Mouse (Mus musculus): ENCODE data around the gene Rabgef1. TPM values are rescaled to one million over a fixed set of nuclear protein-coding genes. Genes with fewer than 3 reads are reported as not detected.
A peak's percentile ranks its signal among the peaks of the same experiment; 100 is the strongest.
"Not testable (repeated sequence)": the region's sequence is repeated elsewhere in the genome, so short reads cannot be mapped to it uniquely, and the experiment has no call there.

Gene Rabgef1
- polyA plus RNA-seq, 1 experiment from 2014 or later: 19.3 TPM

GRCm38 (mm10) chr5:130241426-130241825, 69.8 kb downstream of the Rabgef1 start:
- Histone ChIP-seq H3K27me3 (no peaks in the 10 kb centered on the region), H3K9me3 (replicated peaks) (no peaks in the 10 kb centered on the region), H3K9ac (no peak overlapping the region), H3K4me2 (no peak overlapping the region), H3K4me1 (replicated peaks) (no peaks in the 10 kb centered on the region), H3K36me3 (peaks cover 87% of the 10 kb centered on the region), H3K4me3 (no peak overlapping the region), H3K27ac (no peak overlapping the region)
- WGBS: 83% methylated on average over 12 of the region's 12 CpGs
- ATAC-seq (replicated peaks; ENCODE audit: insufficient number of reproducible peaks, insufficient read depth, low FRiP score, low read depth): no peak

GRCm38 (mm10) chr5:130247823-130248222, 76.2 kb downstream of the Rabgef1 start:
- Histone ChIP-seq H3K36me3 (peaks cover 92% of the 10 kb centered on the region), H3K27ac (no peak overlapping the region), H3K4me3 (no peak overlapping the region), H3K27me3 (no peaks in the 10 kb centered on the region), H3K9me3 (replicated peaks) (no peaks in the 10 kb centered on the region), H3K9ac (no peak overlapping the region), H3K4me2 (no peak overlapping the region), H3K4me1 (replicated peaks) (no peaks in the 10 kb centered on the region)
- WGBS: 63% methylated on average over 5 of the region's 5 CpGs
- no peak for ATAC-seq (replicated peaks; ENCODE audit: insufficient number of reproducible peaks, insufficient read depth, low FRiP score, low read depth)

GRCm38 (mm10) chr5:130254164-130255016, 82.8 kb downstream of the Rabgef1 start:
- ATAC-seq (replicated peaks; ENCODE audit: insufficient number of reproducible peaks, insufficient read depth, low FRiP score, low read depth): no peak
- no peaks in the 10 kb centered on the region for H3K9me3 ChIP-seq (replicated peaks)
- peak overlapping the region; percentile 71 for H3K4me2 ChIP-seq
- peak overlapping the region; percentile 94 for H3K27ac ChIP-seq
- peaks cover 10% of the 10 kb centered on the region for H3K4me1 ChIP-seq (replicated peaks)
- peak overlapping the region; percentile 80 for H3K9ac ChIP-seq
- peak overlapping the region; percentile 87 for H3K4me3 ChIP-seq
- peaks cover 42% of the 10 kb centered on the region for H3K36me3 ChIP-seq
- 8% methylated on average over 19 of the region's 19 CpGs for WGBS
- no peaks in the 10 kb centered on the region for H3K27me3 ChIP-seq

GRCm38 (mm10) chr5:130255017-130255720, 83.6 kb downstream of the Rabgef1 start, which contains the start of the genes Sbds and Tyw1:
Sbds (minus strand) TSS chr5:130255530.
Tyw1 (plus strand) TSS chr5:130255619.
- ATAC-seq (replicated peaks; ENCODE audit: insufficient number of reproducible peaks, insufficient read depth, low FRiP score, low read depth): peak; percentile 89
- under 1% methylated on average over 52 of the region's 52 CpGs for WGBS
- Histone ChIP-seq H3K27ac (peak within 1 kb of the TSS; percentile 94), H3K9ac (peak within 1 kb of the TSS; percentile 80), H3K4me2 (peak within 1 kb of the TSS; percentile 71), H3K27me3 (no peaks in the 10 kb centered on the region), H3K4me1 (replicated peaks) (peaks cover 10% of the 10 kb centered on the region), H3K36me3 (peaks cover 34% of the 10 kb centered on the region), H3K9me3 (replicated peaks) (no peaks in the 10 kb centered on the region), H3K4me3 (peak within 1 kb of the TSS; percentile 87)

GRCm38 (mm10) chr5:130255799-130256525, 84.4 kb downstream of the Rabgef1 start:
- not testable (repeated sequence) for ATAC-seq (replicated peaks; ENCODE audit: insufficient number of reproducible peaks, insufficient read depth, low FRiP score, low read depth); H3K9me3 ChIP-seq (replicated peaks); H3K27me3 ChIP-seq
- WGBS: 23% methylated on average over 20 of the region's 20 CpGs
- Histone ChIP-seq H3K4me1 (replicated peaks) (peaks cover 10% of the 10 kb centered on the region), H3K9ac (0 out of 2 replicates have a peak overlapping the region, but pooled peaks have one; percentile 6), H3K27ac (peak overlapping the region; percentile 48), H3K36me3 (peaks cover 26% of the 10 kb centered on the region), H3K4me2 (peak overlapping the region; percentile 71), H3K4me3 (peak overlapping the region; percentile 87)

- peak overlapping the region; percentile 87 for H3K4me3 ChIP-seq
- peaks cover 10% of the 10 kb centered on the region for H3K4me1 ChIP-seq (replicated peaks)
- peaks cover 20% of the 10 kb centered on the region for H3K36me3 ChIP-seq
- under 1% methylated on average over 24 of the region's 25 CpGs for WGBS
- H3K9ac ChIP-seq: peak overlapping the region; percentile 82
- peak overlapping the region; percentile 86 for H3K27ac ChIP-seq
- peak; percentile 94 for ATAC-seq (replicated peaks; ENCODE audit: insufficient number of reproducible peaks, insufficient read depth, low FRiP score, low read depth)
- no peaks in the 10 kb centered on the region for H3K27me3 ChIP-seq
- no peaks in the 10 kb centered on the region for H3K9me3 ChIP-seq (replicated peaks)
- peak overlapping the region; percentile 71 for H3K4me2 ChIP-seq
Observed at GRCm38 (mm10) chr5:130256678-130257271, 85.2 kb downstream of the Rabgef1 start.

GRCm38 (mm10) chr5:130257303-130257702, 85.7 kb downstream of the Rabgef1 start:
- no peak for ATAC-seq (replicated peaks; ENCODE audit: insufficient number of reproducible peaks, insufficient read depth, low FRiP score, low read depth)
- H3K36me3 ChIP-seq: peaks cover 15% of the 10 kb centered on the region
- peak overlapping the region; percentile 71 for H3K4me2 ChIP-seq
- peak overlapping the region; percentile 87 for H3K4me3 ChIP-seq
- H3K4me1 ChIP-seq (replicated peaks): peaks cover 10% of the 10 kb centered on the region
- H3K9ac ChIP-seq: peak overlapping the region; percentile 82
- no peaks in the 10 kb centered on the region for H3K27me3 ChIP-seq
- WGBS: 7% methylated on average over 8 of the region's 8 CpGs
- no peaks in the 10 kb centered on the region for H3K9me3 ChIP-seq (replicated peaks)
- peak overlapping the region; percentile 86 for H3K27ac ChIP-seq

- Histone ChIP-seq H3K27ac (no peak overlapping the region), H3K36me3 (peaks cover 24% of the 10 kb centered on the region), H3K4me1 (replicated peaks) (no peaks in the 10 kb centered on the region), H3K9ac (no peak overlapping the region), H3K27me3 (no peaks in the 10 kb centered on the region), H3K4me3 (no peak overlapping the region), H3K9me3 (replicated peaks) (no peaks in the 10 kb centered on the region), H3K4me2 (no peak overlapping the region)
- WGBS: 77% methylated on average over 11 of the region's 11 CpGs
- no peak for ATAC-seq (replicated peaks; ENCODE audit: insufficient number of reproducible peaks, insufficient read depth, low FRiP score, low read depth)
Observed at GRCm38 (mm10) chr5:130263454-130263853, 91.9 kb downstream of the Rabgef1 start.

Measured in heart, embryonic 15.5 days (tissue).